Mouse (Mus musculus) intestine, embryonic 15.5 days (tissue): Measurements from ENCODE around the gene Fkbp1b. TPM values are rescaled to one million over a fixed set of nuclear protein-coding genes. Genes with fewer than 3 reads are reported as not detected.
"Not testable (repeated sequence)": the region's sequence is repeated elsewhere in the genome, so short reads cannot be mapped to it uniquely, and the experiment has no call there.

ENCODE experiments used
- ATAC-seq: fragments of 200-750 bp; cut with Nextera tagmentation; 2 replicates; pipeline ENCODE4 v1.8.0; 2017; ENCODE audit warnings: moderate TSS enrichment, moderate library complexity
- H3K27ac ChIP-seq: fragments of 300-500 bp; sonication (generic); 2 replicates; pipeline ENCODE4 v1.5.1; 2015; ENCODE audit warnings: mild to moderate bottlenecking, inconsistent platforms
- H3K27me3 ChIP-seq: fragments of 300-500 bp; sonication (generic); replicated peaks from 2 replicates; pipeline ENCODE4 v1.6.1; 2015; ENCODE audit warnings: inconsistent platforms
- H3K36me3 ChIP-seq: fragments of 300-500 bp; sonication (generic); 2 replicates; pipeline ENCODE4 v1.6.1; 2015; ENCODE audit warnings: inconsistent platforms
- H3K4me1 ChIP-seq: fragments of 300-500 bp; sonication (generic); replicated peaks from 2 replicates; pipeline ENCODE4 v1.6.1; 2015; ENCODE audit warnings: inconsistent platforms
- H3K4me2 ChIP-seq: fragments of 300-500 bp; sonication (generic); replicated peaks from 2 replicates; pipeline ENCODE4 v1.6.1; 2015; ENCODE audit warnings: mild to moderate bottlenecking, inconsistent platforms
- H3K4me3 ChIP-seq: fragments of 300-500 bp; sonication (generic); replicated peaks from 2 replicates; pipeline ENCODE4 v1.5.1; 2015; ENCODE audit warnings: inconsistent platforms
- H3K9ac ChIP-seq: fragments of 300-500 bp; sonication (generic); 2 replicates; pipeline ENCODE4 v1.6.1; 2015; ENCODE audit warnings: inconsistent platforms
- H3K9me3 ChIP-seq: fragments of 300-500 bp; sonication (generic); 2 replicates; pipeline ENCODE4 v1.6.1; 2016; ENCODE audit warnings: inconsistent platforms
- WGBS: fragments of 180-500 bp; shearing (Covaris S2); methylation state at CpG from one replicate; pipeline ENCODE4 v1.1.7; 2015; 5-methylcytosine and 5-hydroxymethylcytosine counted together
- polyA plus RNA-seq: library from polyadenylated mRNA; unstranded; fragments of >200 nt; fragmentation: Nextera tagmentation; extraction: Ambion mirVana; gene quantifications from 2 replicates; pipeline ENCODE4 v1.2.1, GENCODE M21; 2015

Fkbp1b gene
- polyA plus RNA-seq, 1 experiment from 2014 or later, result 8.7 TPM

DNA sequence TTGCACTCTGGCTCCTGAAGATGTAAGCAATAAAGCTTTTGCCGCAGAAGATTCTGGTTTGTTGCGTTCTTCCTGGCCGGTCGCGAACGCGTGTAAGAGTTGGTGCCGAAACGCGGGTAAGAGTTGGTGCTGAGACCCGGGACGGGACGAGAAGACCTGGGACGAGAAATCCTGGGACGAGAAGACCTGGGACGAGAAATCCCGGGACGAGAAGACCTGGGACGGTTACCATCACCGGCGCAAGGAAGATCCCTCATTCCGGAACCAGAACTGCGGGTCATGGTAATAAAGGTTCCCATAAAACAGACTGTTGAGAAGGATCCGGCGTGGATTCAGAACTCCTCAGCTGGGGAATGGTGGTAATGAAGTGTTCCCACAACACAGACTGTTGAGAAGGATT lies 53.3 kb downstream of the Fkbp1b start:
- ATAC-seq, H3K4me2 ChIP-seq, H3K9me3 ChIP-seq, H3K4me3 ChIP-seq, H3K36me3 ChIP-seq, H3K4me1 ChIP-seq, H3K27me3 ChIP-seq, H3K9ac ChIP-seq, H3K27ac ChIP-seq: not testable (repeated sequence)
- 96% methylated on average over 25 of the region's 25 CpGs for WGBS

DNA sequence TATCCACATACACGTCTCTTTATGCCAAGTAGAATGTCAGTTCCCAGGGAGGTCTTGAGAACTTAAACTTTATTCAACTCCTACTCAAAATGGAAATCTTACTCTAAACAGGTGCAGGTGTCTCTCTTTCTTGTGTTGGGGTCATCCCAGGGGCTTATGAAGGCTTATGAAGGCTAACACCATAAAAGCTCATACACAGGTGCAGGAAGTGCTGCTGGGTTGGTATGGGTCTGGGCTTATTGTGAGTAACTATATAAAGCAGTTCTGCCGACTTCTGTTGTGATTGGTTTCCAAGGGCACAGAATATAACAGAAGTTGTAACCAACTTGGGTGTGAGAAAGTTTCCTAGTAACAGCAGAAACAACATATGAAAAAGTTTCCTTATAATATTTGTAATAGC lies 56.9 kb downstream of the Fkbp1b start:
- H3K4me1 ChIP-seq, result no peaks in the 10 kb centered on the region
- H3K36me3 ChIP-seq, result no peaks in the 10 kb centered on the region
- H3K4me2 ChIP-seq, result no peak overlapping the region
- no peak overlapping the region for H3K4me3 ChIP-seq
- no peak overlapping the region for H3K9ac ChIP-seq
- H3K27me3 ChIP-seq, result no peaks in the 10 kb centered on the region
- H3K27ac ChIP-seq, result no peak overlapping the region
- 65% methylated on average over 2 of the region's 2 CpGs for WGBS
- no peak for ATAC-seq
- H3K9me3 ChIP-seq, result no peaks in the 10 kb centered on the region

DNA sequence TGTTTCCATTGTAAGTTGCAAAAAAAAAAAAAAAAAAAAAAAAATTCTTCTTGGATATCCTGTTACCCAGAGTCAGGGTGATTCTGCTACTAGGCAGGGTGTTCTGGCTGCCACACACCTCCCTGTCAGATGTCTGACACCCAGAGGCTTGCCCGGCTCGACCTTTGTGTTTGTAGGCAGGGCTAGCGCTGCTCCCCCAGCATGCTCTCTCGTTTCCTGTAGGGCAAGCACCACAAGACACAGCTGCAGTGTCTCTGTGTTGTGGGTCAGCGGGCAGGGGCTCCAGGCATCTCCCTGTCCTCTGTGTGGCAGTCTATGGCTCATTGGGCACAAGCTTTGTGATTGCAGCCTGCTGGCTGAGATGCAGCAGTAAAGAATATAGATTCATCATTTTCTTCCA lies 57.8 kb downstream of the Fkbp1b start:
- H3K4me1 ChIP-seq, result no peaks in the 10 kb centered on the region
- no peaks in the 10 kb centered on the region for H3K36me3 ChIP-seq
- no peak overlapping the region for H3K4me3 ChIP-seq
- no peak overlapping the region for H3K27ac ChIP-seq
- no peaks in the 10 kb centered on the region for H3K9me3 ChIP-seq
- ATAC-seq, result no peak
- H3K27me3 ChIP-seq, result no peaks in the 10 kb centered on the region
- no peak overlapping the region for H3K9ac ChIP-seq
- no peak overlapping the region for H3K4me2 ChIP-seq
- 56% methylated on average over 5 of the region's 5 CpGs for WGBS

Other genes with a start within 250 kb of the Fkbp1b start
- gene Itsn2, start 249.0 kb downstream of the Fkbp1b start, polyA plus RNA-seq, result 38.3 and 39.6 TPM in 2 replicates
- not detected in 2 replicates for gene Gm3625, start 248.7 kb downstream of the Fkbp1b start, polyA plus RNA-seq
- gene Fam228a, start 103.2 kb downstream of the Fkbp1b start, polyA plus RNA-seq, result 0.14 TPM in 2 replicates
- 1.7 TPM in 2 replicates for gene Pfn4, start 72.6 kb downstream of the Fkbp1b start, polyA plus RNA-seq
- gene Fam228b, start 72.3 kb downstream of the Fkbp1b start, polyA plus RNA-seq, result 1.2 and 1.8 TPM in 2 replicates
- gene Sf3b6, start 24.0 kb downstream of the Fkbp1b start, polyA plus RNA-seq, result 203 and 231 TPM in 2 replicates
- 15.3 and 15.7 TPM in 2 replicates for gene Wdcp, start 1.7 kb upstream of the Fkbp1b start, polyA plus RNA-seq
- 1.1 and 1.4 TPM in 2 replicates for gene Mfsd2b, start 32.8 kb upstream of the Fkbp1b start, polyA plus RNA-seq
- 33.8 and 35.3 TPM in 2 replicates for gene Ubxn2a, start 66.1 kb upstream of the Fkbp1b start, polyA plus RNA-seq
- gene Atad2b, start 75.8 kb upstream of the Fkbp1b start, polyA plus RNA-seq, result 7.7 and 9.4 TPM in 2 replicates